Mouse (Mus musculus) ES-CJ7 (cell line): ENCODE data around the gene Elk3.
A peak's percentile ranks its signal among the peaks of the same experiment; 100 is the strongest.

Experiments
- DNase-seq: peaks from one replicate; pipeline ENCODE4 v3.0.0; 2011; ENCODE audit warnings: low read depth, low spot score

Gene Elk3

GRCm38 (mm10) chr10:93267509-93267908, 43.4 kb downstream of the Elk3 start:
- no peak for DNase-seq

GRCm38 (mm10) chr10:93266521-93266920, 44.4 kb downstream of the Elk3 start:
- no peak for DNase-seq

DNA sequence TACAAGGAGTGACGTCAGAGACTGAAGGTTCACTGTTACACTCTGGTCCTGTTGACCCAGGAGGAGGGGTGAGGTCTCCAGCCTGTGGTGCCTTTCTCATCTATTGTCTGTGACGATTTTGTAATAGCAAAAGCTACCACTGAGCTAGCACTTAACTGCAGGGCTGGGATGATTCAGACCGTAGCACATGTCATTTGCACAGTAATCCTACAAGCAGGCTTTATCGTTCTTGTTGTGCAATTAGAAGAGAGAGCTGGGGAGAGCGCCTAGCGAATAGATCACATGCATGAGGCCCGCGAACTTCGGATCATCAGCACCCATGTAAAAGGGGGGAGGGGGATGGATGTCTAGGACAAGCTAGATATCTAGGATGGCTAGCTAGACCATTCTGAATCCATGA, 45.1 kb downstream of the Elk3 start:
- no peak for DNase-seq

GRCm38 (mm10) chr10:93264001-93264400, 46.9 kb downstream of the Elk3 start:
- no peak for DNase-seq

DNA sequence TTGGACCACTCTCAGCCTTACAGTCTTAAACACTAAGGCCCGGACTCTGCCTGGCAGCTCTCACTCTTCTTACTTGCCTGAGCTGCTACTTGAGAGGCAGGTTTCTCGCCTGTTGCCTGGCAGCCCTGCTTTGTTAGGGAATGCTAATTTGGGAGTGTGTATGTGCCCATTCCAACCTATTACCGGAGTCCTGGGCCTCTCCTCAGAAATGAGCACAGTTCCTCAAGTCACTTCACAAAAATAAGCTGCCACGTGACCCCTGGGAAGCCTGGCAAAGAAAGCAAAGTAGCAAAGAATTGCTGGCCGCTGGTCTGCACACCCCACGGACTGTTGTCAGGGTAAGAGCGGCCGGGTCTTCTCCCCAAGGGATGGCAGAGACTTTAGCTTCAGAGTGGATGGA, 47.5 kb downstream of the Elk3 start:
- DNase-seq = no peak

- no peak for DNase-seq
Observed at GRCm38 (mm10) chr10:93261981-93262499, 48.9 kb downstream of the Elk3 start.

DNA sequence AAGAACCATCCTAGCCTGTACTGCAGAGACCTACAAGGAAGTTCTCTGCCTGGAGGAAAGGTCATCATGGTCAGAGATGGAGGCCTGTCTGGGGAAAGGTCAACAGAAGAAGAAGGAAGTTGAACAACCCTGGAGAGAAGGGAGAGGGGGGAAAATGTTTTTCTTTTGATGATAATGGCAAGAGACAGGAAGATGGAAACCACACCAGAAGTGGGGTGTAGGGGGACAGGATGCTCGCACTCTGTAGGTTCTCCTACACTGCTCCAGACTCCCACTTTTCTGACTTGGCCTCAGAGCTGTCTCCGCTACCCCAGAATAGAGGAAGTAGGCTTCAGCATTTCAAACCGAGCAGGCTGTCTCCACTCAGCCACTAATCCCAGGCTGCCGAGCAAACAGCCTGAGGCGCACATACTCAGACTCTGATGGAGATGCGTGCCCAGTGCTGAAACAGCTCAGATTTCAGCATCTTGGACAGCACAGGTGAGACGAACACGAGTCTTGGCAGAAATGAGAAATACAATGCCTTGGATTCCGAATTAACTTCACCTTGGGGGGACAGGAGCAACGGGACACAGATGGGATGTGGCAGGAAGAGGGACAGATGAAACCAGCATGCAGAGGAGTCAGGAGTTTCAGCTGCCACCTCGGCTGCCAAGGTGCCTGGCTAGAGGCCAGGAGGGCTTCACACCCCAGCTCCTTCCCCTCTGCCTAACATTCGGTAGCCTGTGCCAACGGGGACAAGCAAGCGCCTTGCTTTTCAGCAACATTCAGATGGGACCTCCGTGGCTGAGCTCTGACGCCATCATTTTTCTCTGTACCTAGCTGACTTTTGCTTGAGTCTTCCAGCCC, 49.6 kb downstream of the Elk3 start:
- DNase-seq = no peak

GRCm38 (mm10) chr10:93259826-93260225, 51.1 kb downstream of the Elk3 start:
- DNase-seq = no peak

- no peak for DNase-seq
Observed at GRCm38 (mm10) chr10:93255294-93255693, 55.6 kb downstream of the Elk3 start.

- DNase-seq = no peak
Observed at GRCm38 (mm10) chr10:93253156-93253555, 57.8 kb downstream of the Elk3 start.

- DNase-seq = no peak
Observed at GRCm38 (mm10) chr10:93252661-93253060, 58.3 kb downstream of the Elk3 start.

DNA sequence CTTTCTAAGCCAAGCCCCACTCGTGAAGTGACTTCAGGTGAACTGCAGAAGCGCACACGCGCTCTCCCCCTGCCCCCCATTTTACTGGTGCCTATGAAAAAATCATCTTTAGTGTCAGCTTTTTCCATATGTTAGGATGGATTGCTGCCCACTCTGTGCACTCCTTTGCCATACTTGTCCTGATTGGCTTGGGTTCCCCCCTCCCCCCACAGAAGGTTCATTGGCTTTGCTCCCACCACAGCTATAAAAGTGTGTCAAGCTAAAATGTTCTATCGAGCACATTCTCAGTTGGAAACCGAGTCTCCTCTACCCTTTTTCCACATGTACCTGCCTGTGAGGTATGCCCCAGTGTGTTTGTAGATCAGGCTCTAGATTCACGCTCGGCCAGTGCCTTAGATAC, 59.5 kb downstream of the Elk3 start:
- DNase-seq = no peak

- no peak for DNase-seq
Observed at GRCm38 (mm10) chr10:93250436-93251317, 60.3 kb downstream of the Elk3 start.

DNA sequence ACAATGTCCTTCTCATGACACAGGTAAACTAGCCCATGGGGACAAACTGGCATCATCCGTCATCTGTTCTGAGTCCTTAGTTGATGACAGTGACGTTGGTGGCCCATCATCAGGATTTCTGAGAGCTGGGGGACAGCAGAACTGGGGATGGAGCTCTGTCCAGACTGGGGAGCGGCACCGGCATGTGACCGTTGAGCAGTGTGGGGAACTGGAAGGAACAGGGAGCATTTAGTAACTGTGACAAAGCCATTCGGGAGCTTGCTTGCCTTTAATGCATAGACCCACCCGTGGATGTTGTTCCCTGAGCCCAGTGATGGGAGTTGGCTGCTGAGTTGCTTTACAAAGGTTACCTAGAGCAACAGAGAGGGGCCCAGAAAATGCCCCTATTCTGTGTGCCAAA, 61.0 kb downstream of the Elk3 start:
- no peak for DNase-seq

DNA sequence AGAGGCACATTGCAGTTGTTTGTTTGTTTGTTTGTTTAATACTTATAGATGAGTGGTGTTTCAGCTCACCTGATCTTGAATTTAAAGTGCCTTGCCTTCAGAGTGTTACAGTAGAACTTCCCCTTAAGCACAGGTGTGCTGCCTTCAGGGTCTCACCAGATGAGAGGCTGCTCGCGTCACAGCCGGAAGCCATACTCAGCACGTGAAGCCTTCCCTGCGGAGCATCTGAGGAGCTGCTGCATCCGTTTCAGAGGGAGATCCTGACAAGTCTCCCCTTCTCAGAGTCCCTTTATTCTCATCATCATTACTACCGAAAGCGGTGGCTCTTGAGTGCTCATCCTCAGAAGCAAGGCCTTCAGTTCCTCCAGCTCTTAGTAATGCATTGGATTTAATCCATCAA, 62.5 kb downstream of the Elk3 start:
- DNase-seq = peak; percentile 25

GRCm38 (mm10) chr10:93247902-93248301, 63.0 kb downstream of the Elk3 start:
- DNase-seq = no peak

GRCm38 (mm10) chr10:93247422-93247821, 63.5 kb downstream of the Elk3 start:
- no peak for DNase-seq

- no peak for DNase-seq
Observed at GRCm38 (mm10) chr10:93246185-93246920, 64.6 kb downstream of the Elk3 start.

- DNase-seq = no peak
Observed at GRCm38 (mm10) chr10:93244209-93244705, 66.7 kb downstream of the Elk3 start.

DNA sequence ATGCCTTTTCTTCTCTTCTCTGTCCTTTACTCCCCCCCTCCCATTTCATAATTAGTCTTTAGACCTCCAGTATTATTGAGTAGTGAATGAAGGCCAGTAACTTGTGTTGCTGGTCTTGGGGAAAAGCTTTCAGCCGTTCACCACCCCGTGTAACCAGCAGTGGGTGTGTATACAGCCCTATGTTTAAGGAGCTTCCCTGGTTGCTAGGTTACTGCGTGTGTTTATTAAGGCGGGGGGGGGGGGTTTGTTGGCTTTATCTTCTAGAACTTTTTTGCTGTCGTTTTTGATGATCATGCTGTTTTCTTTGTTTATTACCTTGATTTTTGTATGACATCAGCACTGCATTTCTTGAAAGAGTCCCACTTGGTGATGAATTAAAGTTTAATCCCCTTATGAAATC, 68.1 kb downstream of the Elk3 start:
- DNase-seq = peak; percentile 29

DNA sequence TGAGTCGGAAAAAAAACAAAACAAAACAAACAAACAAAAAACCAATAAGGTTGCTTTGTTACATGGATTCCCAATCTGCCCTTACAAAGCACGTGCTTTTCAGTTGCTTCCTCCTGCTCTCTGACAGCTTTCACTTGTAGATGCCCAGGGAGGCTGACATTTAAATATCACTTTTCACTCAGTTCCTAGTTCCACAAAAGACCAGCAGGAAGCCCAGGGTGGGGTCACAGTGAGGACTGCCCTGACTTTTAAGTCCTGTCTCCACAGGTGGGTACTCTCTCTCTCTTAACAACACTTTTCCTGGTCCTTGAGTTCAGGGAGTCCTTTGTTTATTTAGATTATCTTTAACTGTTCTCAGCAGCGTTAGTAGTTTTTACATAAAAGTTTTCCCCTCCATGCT, 68.7 kb downstream of the Elk3 start:
- peak; percentile 98 for DNase-seq
